Mouse (Mus musculus) gastrocnemius, adult 8-10 months (tissue): ENCODE data around the gene Elf2. TPM values are rescaled to one million over a fixed set of nuclear protein-coding genes. Genes with fewer than 3 reads are reported as not detected.
"Not testable (repeated sequence)": the region's sequence is repeated elsewhere in the genome, so short reads cannot be mapped to it uniquely, and the experiment has no call there.

Source experiments
- DNase-seq, 2 experiments: peaks; one replicate each; pipeline ENCODE4 v3.0.0; 2022; ENCODE audit warnings: low spot score in 2 of 2
- total RNA-seq, 4 experiments: library from RNA; stranded (reverse); gene quantifications; 2 replicates each; pipeline ENCODE4 v1.2.4; 2022

The Elf2 gene
- total RNA-seq, 4 experiments from 2014 or later = 45.1 to 52.6 (median 48.5) TPM

- DNase-seq = peak; percentile 27 to 43
Observed at GRCm38 (mm10) chr3:51333234-51333889, 7.1 kb downstream of the Elf2 start.

GRCm38 (mm10) chr3:51330086-51330485, 10.4 kb downstream of the Elf2 start:
- DNase-seq = no peak

GRCm38 (mm10) chr3:51328546-51328945, 11.9 kb downstream of the Elf2 start:
- peak in 1 of 2 experiments; percentile 19 for DNase-seq

- peak in 1 of 2 experiments; percentile 6 for DNase-seq
Observed at GRCm38 (mm10) chr3:51327817-51328216, 12.6 kb downstream of the Elf2 start.

- no peak for DNase-seq
Observed at GRCm38 (mm10) chr3:51327429-51327797, 13.1 kb downstream of the Elf2 start.

GRCm38 (mm10) chr3:51326664-51327428, 13.6 kb downstream of the Elf2 start:
- peak in 1 of 2 experiments; percentile 17 for DNase-seq

- DNase-seq = no peak
Observed at GRCm38 (mm10) chr3:51325475-51325874, 15.0 kb downstream of the Elf2 start.

GRCm38 (mm10) chr3:51323006-51323405, 17.5 kb downstream of the Elf2 start:
- no peak for DNase-seq

GRCm38 (mm10) chr3:51322326-51322725, 18.1 kb downstream of the Elf2 start:
- no peak for DNase-seq

GRCm38 (mm10) chr3:51321141-51321540, 19.3 kb downstream of the Elf2 start:
- no peak for DNase-seq

- DNase-seq = not testable (repeated sequence)
Observed at GRCm38 (mm10) chr3:51318053-51318452, 22.4 kb downstream of the Elf2 start.

- DNase-seq = no peak
Observed at GRCm38 (mm10) chr3:51316876-51317275, 23.6 kb downstream of the Elf2 start.

GRCm38 (mm10) chr3:51311638-51312037, 28.8 kb downstream of the Elf2 start:
- DNase-seq = no peak

- DNase-seq = peak in 1 of 2 experiments; percentile 17
Observed at GRCm38 (mm10) chr3:51310098-51310497, 30.4 kb downstream of the Elf2 start.

- no peak for DNase-seq
Observed at GRCm38 (mm10) chr3:51306621-51307020, 33.8 kb downstream of the Elf2 start.

- DNase-seq = no peak
Observed at GRCm38 (mm10) chr3:51305961-51306360, 34.5 kb downstream of the Elf2 start.

- no peak for DNase-seq
Observed at GRCm38 (mm10) chr3:51302971-51303476, 37.4 kb downstream of the Elf2 start.

- DNase-seq = no peak
Observed at GRCm38 (mm10) chr3:51301583-51301982, 38.9 kb downstream of the Elf2 start.

- DNase-seq = no peak
Observed at GRCm38 (mm10) chr3:51296790-51297189, 43.7 kb downstream of the Elf2 start.

GRCm38 (mm10) chr3:51295225-51295624, 45.2 kb downstream of the Elf2 start:
- DNase-seq = no peak

- DNase-seq = no peak
Observed at GRCm38 (mm10) chr3:51294251-51294650, 46.2 kb downstream of the Elf2 start.
